Mouse (Mus musculus): ENCODE data around the gene Il10ra.

Il10ra gene

GRCm38 (mm10) chr9:45268597-45269325, at the start of gene Il10ra:
Gene Il10ra, minus strand, starts transcription at chr9:45269149.
- DNase-seq: peak; percentile 12

- no peak for DNase-seq
Measured at GRCm38 (mm10) chr9:45317635-45318034, 48.7 kb upstream of the Il10ra start.

- no peak for DNase-seq
Measured at GRCm38 (mm10) chr9:45313913-45314312, 45.0 kb upstream of the Il10ra start.

- no peak for DNase-seq
Measured at GRCm38 (mm10) chr9:45311858-45312257, 42.9 kb upstream of the Il10ra start.

GRCm38 (mm10) chr9:45308521-45308920, 39.6 kb upstream of the Il10ra start:
- no peak for DNase-seq

GRCm38 (mm10) chr9:45306746-45307410, 37.9 kb upstream of the Il10ra start:
- no peak for DNase-seq

- DNase-seq: no peak
Measured at GRCm38 (mm10) chr9:45301771-45302170, 32.8 kb upstream of the Il10ra start.

- peak; percentile 98 for DNase-seq
Measured at GRCm38 (mm10) chr9:45300422-45301104, 31.6 kb upstream of the Il10ra start.

GRCm38 (mm10) chr9:45299231-45300006, 30.5 kb upstream of the Il10ra start:
- peak; percentile 35 for DNase-seq

- no peak for DNase-seq
Measured at GRCm38 (mm10) chr9:45294210-45295011, 25.5 kb upstream of the Il10ra start.

- no peak for DNase-seq
Measured at GRCm38 (mm10) chr9:45291481-45292168, 22.7 kb upstream of the Il10ra start.

GRCm38 (mm10) chr9:45282466-45282865, 13.5 kb upstream of the Il10ra start:
- DNase-seq: no peak

- DNase-seq: no peak
Measured at GRCm38 (mm10) chr9:45280891-45281290, 11.9 kb upstream of the Il10ra start.

GRCm38 (mm10) chr9:45280059-45280458, 11.1 kb upstream of the Il10ra start:
- no peak for DNase-seq

GRCm38 (mm10) chr9:45274635-45275034, 5.7 kb upstream of the Il10ra start:
- DNase-seq: no peak

- DNase-seq: no peak
Measured at GRCm38 (mm10) chr9:45274218-45274617, 5.3 kb upstream of the Il10ra start.

- no peak for DNase-seq
Measured at GRCm38 (mm10) chr9:45272213-45272612, 3.3 kb upstream of the Il10ra start.

GRCm38 (mm10) chr9:45268079-45268478, 870 bp downstream of the Il10ra start:
- no peak for DNase-seq

GRCm38 (mm10) chr9:45267099-45267498, 1.9 kb downstream of the Il10ra start:
- DNase-seq: no peak

- DNase-seq: no peak
Measured at GRCm38 (mm10) chr9:45261872-45262271, 7.1 kb downstream of the Il10ra start.

- peak; percentile 13 for DNase-seq
Measured at GRCm38 (mm10) chr9:45261466-45261865, 7.5 kb downstream of the Il10ra start.

- no peak for DNase-seq
Measured at GRCm38 (mm10) chr9:45259065-45259464, 9.9 kb downstream of the Il10ra start.
